Mouse (Mus musculus): ENCODE data around the gene Ets2. TPM values are rescaled to one million over a fixed set of nuclear protein-coding genes. Genes with fewer than 3 reads are reported as not detected.
A peak's percentile ranks its signal among the peaks of the same experiment; 100 is the strongest.
"Not testable (repeated sequence)": the region's sequence is repeated elsewhere in the genome, so short reads cannot be mapped to it uniquely, and the experiment has no call there.

The Ets2 gene
- polyA plus RNA-seq, 1 experiment from 2014 or later, result 56.5 TPM

DNA sequence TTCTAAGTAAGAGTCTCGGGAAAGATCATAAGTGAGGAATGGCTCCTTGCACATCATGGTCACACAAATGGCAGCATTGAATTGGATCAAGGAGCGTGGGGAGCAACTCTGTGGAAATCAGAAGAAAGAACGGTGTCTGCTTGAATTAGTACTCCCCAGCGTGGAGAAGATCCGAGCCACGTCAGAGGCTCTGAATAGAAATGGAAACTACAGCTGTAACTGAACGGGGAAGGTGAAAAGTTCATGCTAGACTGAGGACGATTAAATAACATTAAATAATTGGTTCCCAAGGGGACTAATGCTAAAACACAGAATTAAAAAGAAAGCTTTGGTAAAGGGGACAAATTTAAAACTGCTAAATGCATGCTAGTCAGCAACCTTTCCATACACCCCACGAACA lies 50.6 kb downstream of the Ets2 start:
- Histone ChIP-seq H3K4me2 (no peak overlapping the region), H3K4me3 (no peak overlapping the region), H3K36me3 (no peaks in the 10 kb centered on the region), H3K9me3 (replicated peaks) (no peaks in the 10 kb centered on the region), H3K27me3 (no peaks in the 10 kb centered on the region), H3K27ac (peak overlapping the region; percentile 60), H3K9ac (no peak overlapping the region), H3K4me1 (replicated peaks) (peaks cover 30% of the 10 kb centered on the region)
- 65% methylated on average over 9 of the region's 9 CpGs for WGBS
- no peak for ATAC-seq (replicated peaks; ENCODE audit: insufficient number of reproducible peaks, insufficient read depth, low FRiP score, low read depth)

DNA sequence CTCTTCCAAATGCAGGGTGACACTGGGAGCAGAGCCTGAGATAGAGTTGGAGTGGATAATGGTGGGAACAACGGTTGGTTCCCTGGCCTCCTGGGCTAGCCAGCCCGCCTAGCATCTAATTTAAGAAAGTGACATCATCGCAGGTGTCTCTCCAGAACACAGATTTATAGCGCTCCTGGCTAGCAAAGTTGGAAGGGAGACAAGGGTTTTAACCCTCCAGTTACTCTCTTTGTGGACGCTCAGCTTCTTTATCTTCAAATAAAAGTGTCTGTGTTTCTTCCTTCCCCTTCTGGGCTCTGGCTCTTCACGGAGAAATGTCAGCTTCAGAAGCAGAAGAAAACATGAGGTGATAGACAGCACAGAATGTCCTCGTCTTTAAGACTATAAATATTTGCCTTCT lies 51.4 kb downstream of the Ets2 start:
- peaks cover 30% of the 10 kb centered on the region for H3K4me1 ChIP-seq (replicated peaks)
- no peak overlapping the region for H3K4me3 ChIP-seq
- H3K9me3 ChIP-seq (replicated peaks), result no peaks in the 10 kb centered on the region
- peak overlapping the region; percentile 60 for H3K27ac ChIP-seq
- peak; percentile 64 for ATAC-seq (replicated peaks; ENCODE audit: insufficient number of reproducible peaks, insufficient read depth, low FRiP score, low read depth)
- 10% methylated on average over 7 of the region's 7 CpGs for WGBS
- no peaks in the 10 kb centered on the region for H3K36me3 ChIP-seq
- no peak overlapping the region for H3K9ac ChIP-seq
- H3K4me2 ChIP-seq, result peak overlapping the region; percentile 7; the same call in 1 of the 2 replicates
- no peaks in the 10 kb centered on the region for H3K27me3 ChIP-seq

GRCm38 (mm10) chr16:95759151-95759987 lies 57.5 kb downstream of the Ets2 start:
- WGBS, result 81% methylated on average over 8 of the region's 8 CpGs

GRCm38 (mm10) chr16:95759988-95760391 lies 58.1 kb downstream of the Ets2 start:
- no peaks in the 10 kb centered on the region for H3K27me3 ChIP-seq
- H3K4me2 ChIP-seq, result no peak overlapping the region; the same call in 1 of the 2 replicates
- H3K36me3 ChIP-seq, result no peaks in the 10 kb centered on the region
- WGBS, result 23% methylated on average over 6 of the region's 6 CpGs
- ATAC-seq (replicated peaks; ENCODE audit: insufficient number of reproducible peaks, insufficient read depth, low FRiP score, low read depth), result peak; percentile 88
- no peak overlapping the region for H3K9ac ChIP-seq
- H3K27ac ChIP-seq, result peak overlapping the region; percentile 88
- no peak overlapping the region for H3K4me3 ChIP-seq
- no peaks in the 10 kb centered on the region for H3K9me3 ChIP-seq (replicated peaks)
- H3K4me1 ChIP-seq (replicated peaks), result peaks cover 26% of the 10 kb centered on the region

More at GRCm38 (mm10) chr16:95759151-95759987, 57.5 kb downstream of the Ets2 start:
- no peak overlapping the region for H3K4me2 ChIP-seq
- no peaks in the 10 kb centered on the region for H3K27me3 ChIP-seq
- peaks cover 28% of the 10 kb centered on the region for H3K4me1 ChIP-seq (replicated peaks)
- no peaks in the 10 kb centered on the region for H3K36me3 ChIP-seq
- no peaks in the 10 kb centered on the region for H3K9me3 ChIP-seq (replicated peaks)
- no peak overlapping the region for H3K4me3 ChIP-seq
- ATAC-seq (replicated peaks; ENCODE audit: insufficient number of reproducible peaks, insufficient read depth, low FRiP score, low read depth), result no peak
- peak overlapping the region; percentile 88 for H3K27ac ChIP-seq
- H3K9ac ChIP-seq, result no peak overlapping the region

- H3K4me2 ChIP-seq, result no peak overlapping the region
- H3K27me3 ChIP-seq, result no peaks in the 10 kb centered on the region
- H3K9me3 ChIP-seq (replicated peaks), result no peaks in the 10 kb centered on the region
- no peaks in the 10 kb centered on the region for H3K36me3 ChIP-seq
- peaks cover 26% of the 10 kb centered on the region for H3K4me1 ChIP-seq (replicated peaks)
- WGBS, result 77% methylated on average over 6 of the region's 6 CpGs
- ATAC-seq (replicated peaks; ENCODE audit: insufficient number of reproducible peaks, insufficient read depth, low FRiP score, low read depth), result no peak
- H3K9ac ChIP-seq, result no peak overlapping the region
- 0 out of 2 replicates have a peak overlapping the region, but pooled peaks have one; percentile 22 for H3K27ac ChIP-seq
- H3K4me3 ChIP-seq, result no peak overlapping the region
Measured at GRCm38 (mm10) chr16:95761742-95762141, 59.9 kb downstream of the Ets2 start.

- H3K4me2 ChIP-seq, result no peak overlapping the region
- H3K27ac ChIP-seq, result 0 out of 2 replicates have a peak overlapping the region, but pooled peaks have one; percentile 21
- no peak for ATAC-seq (replicated peaks; ENCODE audit: insufficient number of reproducible peaks, insufficient read depth, low FRiP score, low read depth)
Measured at GRCm38 (mm10) chr16:95763201-95763600, 61.3 kb downstream of the Ets2 start.

GRCm38 (mm10) chr16:95764041-95764440 lies 62.2 kb downstream of the Ets2 start:
- H3K36me3 ChIP-seq; ATAC-seq (replicated peaks; ENCODE audit: insufficient number of reproducible peaks, insufficient read depth, low FRiP score, low read depth); H3K9me3 ChIP-seq (replicated peaks); H3K27ac ChIP-seq; H3K27me3 ChIP-seq; H3K4me2 ChIP-seq; H3K9ac ChIP-seq; H3K4me3 ChIP-seq: not testable (repeated sequence)
- H3K4me1 ChIP-seq (replicated peaks), result peaks cover 26% of the 10 kb centered on the region
- whole genome bisulfite sequencing, result 59% methylated on average over 8 of the region's 8 CpGs

More at GRCm38 (mm10) chr16:95763201-95763600, 61.3 kb downstream of the Ets2 start:
- Histone ChIP-seq H3K36me3 (no peaks in the 10 kb centered on the region), H3K4me3 (no peak overlapping the region), H3K9me3 (replicated peaks) (no peaks in the 10 kb centered on the region), H3K27me3 (no peaks in the 10 kb centered on the region), H3K9ac (no peak overlapping the region), H3K4me1 (replicated peaks) (peaks cover 26% of the 10 kb centered on the region)
- WGBS, result 59% methylated on average over 6 of the region's 6 CpGs

GRCm38 (mm10) chr16:95766181-95766580 lies 64.3 kb downstream of the Ets2 start:
- Histone ChIP-seq H3K4me2 (no peak overlapping the region), H3K9me3 (replicated peaks) (no peaks in the 10 kb centered on the region), H3K9ac (no peak overlapping the region), H3K27ac (no peak overlapping the region), H3K4me1 (replicated peaks) (peaks cover 33% of the 10 kb centered on the region), H3K36me3 (no peaks in the 10 kb centered on the region), H3K27me3 (no peaks in the 10 kb centered on the region), H3K4me3 (no peak overlapping the region)
- WGBS, result 70% methylated on average over 3 of the region's 3 CpGs
- no peak for ATAC-seq (replicated peaks; ENCODE audit: insufficient number of reproducible peaks, insufficient read depth, low FRiP score, low read depth)

- no peak overlapping the region for H3K27ac ChIP-seq
- no peaks in the 10 kb centered on the region for H3K36me3 ChIP-seq
- H3K4me2 ChIP-seq, result no peak overlapping the region
- H3K27me3 ChIP-seq, result no peaks in the 10 kb centered on the region
- H3K4me3 ChIP-seq, result no peak overlapping the region
- H3K4me1 ChIP-seq (replicated peaks), result peaks cover 33% of the 10 kb centered on the region
- no peak for ATAC-seq (replicated peaks; ENCODE audit: insufficient number of reproducible peaks, insufficient read depth, low FRiP score, low read depth)
- no peaks in the 10 kb centered on the region for H3K9me3 ChIP-seq (replicated peaks)
- H3K9ac ChIP-seq, result no peak overlapping the region
- WGBS, result 69% methylated on average over 2 of the region's 2 CpGs
Measured at GRCm38 (mm10) chr16:95767246-95767645, 65.4 kb downstream of the Ets2 start.

DNA sequence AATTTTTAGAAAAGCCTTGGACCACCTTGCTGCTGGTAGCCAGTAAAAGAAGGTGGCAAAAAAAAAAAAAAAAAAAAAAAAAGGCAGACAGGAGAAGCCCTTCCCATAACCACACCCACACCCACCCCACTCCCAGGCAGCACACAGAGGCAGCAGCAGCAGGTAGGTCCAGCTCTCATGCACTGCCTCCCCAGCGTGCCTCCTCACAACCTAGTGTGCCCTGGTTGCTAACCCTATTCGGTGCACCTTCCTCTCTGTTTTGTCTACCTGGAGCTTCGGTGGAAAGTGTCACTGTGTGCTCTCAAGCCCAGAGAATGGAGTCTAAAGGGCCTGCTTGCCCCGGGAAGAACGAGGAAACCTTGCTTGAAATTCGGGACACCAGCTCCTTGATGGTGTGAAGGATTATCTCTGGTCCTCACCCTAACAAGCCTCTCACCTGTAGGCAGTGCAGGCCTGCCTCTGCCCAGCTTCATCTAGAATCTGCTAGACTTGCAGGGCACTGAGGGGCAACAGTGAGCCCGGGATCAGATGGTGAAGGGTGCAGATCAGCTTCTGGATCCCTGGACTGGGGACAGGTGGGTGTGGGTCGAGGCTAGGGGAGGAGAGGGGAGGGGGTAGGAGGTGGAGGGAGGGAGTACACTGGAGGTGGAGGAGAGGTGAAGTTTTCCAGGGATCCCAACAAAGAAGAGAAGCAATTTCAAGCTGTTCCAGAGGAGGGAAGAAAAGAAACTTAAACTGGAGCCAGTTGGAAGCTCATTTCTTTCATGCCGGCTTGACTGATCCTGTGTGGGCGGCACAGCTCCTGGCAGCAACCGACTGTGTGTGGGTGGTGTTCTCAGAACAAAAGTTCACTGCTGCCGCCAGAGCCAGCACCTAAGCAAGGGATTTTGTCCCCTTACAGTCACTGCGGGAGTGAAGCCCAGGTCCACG lies 67.5 kb downstream of the Ets2 start:
- Histone ChIP-seq H3K4me3 (no peak overlapping the region), H3K4me2 (peak overlapping the region; percentile 3; the same call in 1 of the 2 replicates), H3K9me3 (replicated peaks) (no peaks in the 10 kb centered on the region), H3K9ac (no peak overlapping the region), H3K4me1 (replicated peaks) (peaks cover 25% of the 10 kb centered on the region), H3K27me3 (no peaks in the 10 kb centered on the region), H3K36me3 (no peaks in the 10 kb centered on the region), H3K27ac (peak overlapping the region; percentile 35; the same call in 1 of the 2 replicates)
- WGBS, result 44% methylated on average over 14 of the region's 14 CpGs
- no peak for ATAC-seq (replicated peaks; ENCODE audit: insufficient number of reproducible peaks, insufficient read depth, low FRiP score, low read depth)

GRCm38 (mm10) chr16:95769996-95770334 lies 68.1 kb downstream of the Ets2 start:
- ATAC-seq (replicated peaks; ENCODE audit: insufficient number of reproducible peaks, insufficient read depth, low FRiP score, low read depth), result no peak
- Histone ChIP-seq H3K9me3 (replicated peaks) (no peaks in the 10 kb centered on the region), H3K4me1 (replicated peaks) (peaks cover 25% of the 10 kb centered on the region), H3K27me3 (no peaks in the 10 kb centered on the region), H3K36me3 (no peaks in the 10 kb centered on the region), H3K4me3 (no peak overlapping the region), H3K4me2 (no peak overlapping the region), H3K9ac (no peak overlapping the region), H3K27ac (0 out of 2 replicates have a peak overlapping the region, but pooled peaks have one; percentile 35)
- WGBS, result 90% methylated on average over 5 of the region's 5 CpGs

All from heart, embryonic 15.5 days (tissue).